Mouse (Mus musculus) liver, embryonic 15.5 days (tissue): ENCODE measurements at regions not wholly inside any gene's neighbourhood (a gene's known extent, or its start where the extent isn't known, plus 50 kb on each side); places are given as distances from the start of the nearest gene placed in this dataset.

Source experiments
- ATAC-seq: fragments of 200-750 bp; cut with Nextera tagmentation; 2 replicates; pipeline ENCODE4 v1.8.0; 2017; ENCODE audit warnings: moderate number of reproducible peaks, mild to moderate bottlenecking, moderate library complexity; ENCODE audit not compliant: insufficient read depth
- H3K27ac ChIP-seq: fragments of 300-500 bp; sonication (generic); replicated peaks from 2 replicates; pipeline ENCODE4 v1.5.1; 2015; ENCODE audit warnings: mild to moderate bottlenecking, inconsistent platforms
- H3K27me3 ChIP-seq: fragments of 300-500 bp; sonication (generic); 2 replicates; pipeline ENCODE4 v1.6.1; 2015; ENCODE audit warnings: mild to moderate bottlenecking, inconsistent platforms
- H3K36me3 ChIP-seq: fragments of 300-500 bp; sonication (generic); replicated peaks from 2 replicates; pipeline ENCODE4 v1.6.1; 2015; ENCODE audit warnings: moderate library complexity, mild to moderate bottlenecking, inconsistent platforms
- H3K4me1 ChIP-seq: fragments of 300-500 bp; sonication (generic); replicated peaks from 2 replicates; pipeline ENCODE4 v1.6.1; 2015; ENCODE audit warnings: inconsistent platforms
- H3K4me2 ChIP-seq: fragments of 300-500 bp; sonication (generic); 2 replicates; pipeline ENCODE4 v1.6.1; 2015; ENCODE audit warnings: moderate library complexity, mild to moderate bottlenecking, inconsistent platforms
- H3K4me3 ChIP-seq: fragments of 300-500 bp; sonication (generic); replicated peaks from 2 replicates; pipeline ENCODE4 v1.5.1; 2015; ENCODE audit warnings: mild to moderate bottlenecking, inconsistent platforms
- H3K9ac ChIP-seq: fragments of 300-500 bp; sonication (generic); 2 replicates; pipeline ENCODE4 v1.6.1; 2015; ENCODE audit warnings: moderate library complexity, mild to moderate bottlenecking, inconsistent platforms
- H3K9me3 ChIP-seq: fragments of 300-500 bp; sonication (generic); replicated peaks from 2 replicates; pipeline ENCODE4 v1.6.1; 2016; ENCODE audit warnings: inconsistent platforms
- WGBS: fragments of 180-500 bp; shearing (Covaris S2); methylation state at CpG from one replicate; pipeline ENCODE4 v1.1.7; 2015; ENCODE audit warnings: mixed read lengths; ENCODE audit not compliant: insufficient replicate concordance; 5-methylcytosine and 5-hydroxymethylcytosine counted together

DNA sequence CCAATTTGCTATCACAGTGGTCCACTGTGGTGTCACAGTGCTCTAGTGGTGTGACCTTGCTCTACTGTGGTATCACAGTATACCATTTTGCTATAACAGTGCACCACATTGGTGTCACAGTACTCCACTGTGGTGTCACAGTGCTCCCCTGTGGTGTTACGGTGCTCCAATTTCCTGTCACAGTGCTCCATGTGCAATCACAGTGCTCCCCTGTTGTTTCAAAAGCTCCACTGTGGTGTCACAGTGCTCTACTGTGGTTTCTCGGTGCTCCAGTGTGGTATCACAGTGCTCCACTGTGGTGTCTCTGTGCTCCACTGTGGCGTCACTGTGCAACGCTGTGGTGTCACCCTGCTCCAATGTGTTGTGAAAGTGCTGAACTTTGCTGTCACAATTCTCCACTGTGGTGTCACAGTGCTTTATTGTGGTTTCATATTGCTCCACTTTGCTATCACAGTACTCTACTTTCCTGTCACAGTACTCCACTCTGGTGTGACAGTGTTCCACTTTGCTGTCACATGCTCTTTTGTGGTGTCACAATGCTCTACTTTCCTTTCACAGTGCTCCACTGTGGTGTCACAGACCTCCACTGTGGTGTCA lies 76.8 kb upstream of the Trpm1 start:
- Histone ChIP-seq H3K36me3 (no peaks in the 10 kb centered on the region), H3K4me1 (no peaks in the 10 kb centered on the region), H3K4me3 (no peak overlapping the region), H3K9me3 (no peaks in the 10 kb centered on the region), H3K27me3 (no peaks in the 10 kb centered on the region; the same call in 1 of the 2 replicates), H3K27ac (no peak overlapping the region), H3K4me2 (no peak overlapping the region), H3K9ac (no peak overlapping the region)
- no peak for ATAC-seq
- 66% methylated on average over 4 of the region's 4 CpGs for WGBS

DNA sequence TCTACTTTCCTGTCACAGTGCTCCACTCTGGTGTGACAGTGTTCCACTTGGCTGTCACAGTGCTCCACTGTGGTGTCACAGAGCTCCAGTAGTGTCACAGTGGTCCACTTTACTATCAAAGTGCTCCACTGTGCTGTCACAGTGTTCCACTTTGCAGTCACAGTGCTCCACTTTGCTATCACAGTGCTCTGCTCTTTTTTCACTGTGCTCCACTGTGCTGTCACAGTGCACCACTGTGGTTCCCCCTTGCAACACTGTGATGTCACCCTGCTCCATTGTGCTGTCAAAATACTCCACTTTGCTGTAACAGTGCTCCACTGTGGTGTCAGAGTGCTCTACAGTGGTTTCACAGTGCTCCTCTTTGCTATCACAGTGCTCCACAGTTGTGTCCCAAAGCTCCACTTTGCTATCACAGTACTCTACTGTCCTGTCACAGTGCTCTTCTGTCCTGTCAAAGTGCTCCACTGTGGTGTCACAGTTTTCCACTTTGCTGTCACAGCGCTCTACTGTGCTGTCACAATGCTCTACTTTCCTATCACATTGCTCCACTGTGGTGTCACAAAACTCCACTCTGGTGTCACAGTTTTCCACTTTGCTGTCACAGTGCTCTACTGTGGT lies 77.8 kb upstream of the Trpm1 start:
- Histone ChIP-seq H3K4me2 (no peak overlapping the region), H3K4me1 (no peaks in the 10 kb centered on the region), H3K9ac (no peak overlapping the region), H3K27ac (no peak overlapping the region), H3K36me3 (no peaks in the 10 kb centered on the region), H3K4me3 (no peak overlapping the region), H3K9me3 (no peaks in the 10 kb centered on the region), H3K27me3 (no peaks in the 10 kb centered on the region; the same call in 1 of the 2 replicates)
- no peak for ATAC-seq
- WGBS: 64% methylated on average over 1 of the region's 1 CpGs

DNA sequence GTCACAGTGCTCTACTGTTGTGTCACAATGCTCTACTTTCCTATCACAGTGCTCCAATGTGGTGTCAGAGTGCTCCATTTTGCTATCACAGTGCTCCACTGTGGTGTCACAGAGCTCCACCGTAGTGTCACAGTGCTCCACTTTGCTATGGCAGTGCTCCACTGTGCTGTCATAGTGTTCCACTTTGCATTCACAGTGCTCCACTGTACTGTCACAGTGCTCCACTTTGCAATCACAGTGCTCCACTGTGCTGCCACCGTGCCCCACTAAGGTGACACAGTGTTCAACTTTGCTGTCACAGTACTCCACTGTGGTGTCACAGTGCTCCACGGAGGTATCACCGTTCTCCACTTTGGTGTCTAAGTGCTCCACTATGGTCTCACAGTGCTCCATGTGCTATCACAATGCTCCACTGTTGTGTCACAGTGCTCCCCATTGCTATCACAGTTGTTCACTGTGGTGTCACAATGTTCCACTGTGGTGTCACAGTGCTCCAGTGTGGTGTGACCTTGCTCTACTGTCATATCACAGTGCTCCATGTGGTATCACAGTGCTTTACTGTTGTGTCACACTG lies 78.9 kb upstream of the Trpm1 start:
- H3K36me3 ChIP-seq: no peaks in the 10 kb centered on the region
- H3K27me3 ChIP-seq: no peaks in the 10 kb centered on the region; the same call in 1 of the 2 replicates
- H3K4me1 ChIP-seq: no peaks in the 10 kb centered on the region
- no peak overlapping the region for H3K27ac ChIP-seq
- H3K4me2 ChIP-seq: no peak overlapping the region
- no peak overlapping the region for H3K9ac ChIP-seq
- H3K9me3 ChIP-seq: no peaks in the 10 kb centered on the region
- no peak overlapping the region for H3K4me3 ChIP-seq
- 81% methylated on average over 4 of the region's 4 CpGs for whole genome bisulfite sequencing
- ATAC-seq: no peak

DNA sequence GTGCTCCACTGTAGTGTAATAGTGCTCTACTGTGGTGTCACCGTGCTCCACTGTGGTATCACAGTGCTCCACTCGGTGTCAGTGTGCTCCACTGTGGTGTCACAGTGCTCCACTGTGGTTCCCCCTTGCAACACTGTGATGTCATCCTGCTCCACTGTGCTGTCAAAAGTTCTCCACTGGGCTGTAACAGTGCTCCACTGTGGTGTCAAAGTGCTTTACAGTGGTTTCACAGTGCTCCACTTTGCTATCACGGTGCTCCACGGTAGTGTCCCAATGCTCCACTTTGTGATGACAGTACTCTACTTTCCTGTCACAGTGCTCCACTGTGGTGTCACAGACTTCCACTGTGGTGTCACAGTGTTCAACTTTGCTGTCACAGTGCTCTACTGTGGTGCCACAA lies 79.4 kb upstream of the Trpm1 start:
- H3K4me3 ChIP-seq: no peak overlapping the region
- no peaks in the 10 kb centered on the region for H3K36me3 ChIP-seq
- H3K27me3 ChIP-seq: peaks cover 3% of the 10 kb centered on the region; the same call in 1 of the 2 replicates
- H3K4me2 ChIP-seq: no peak overlapping the region
- H3K9ac ChIP-seq: no peak overlapping the region
- no peaks in the 10 kb centered on the region for H3K4me1 ChIP-seq
- H3K27ac ChIP-seq: no peak overlapping the region
- no peaks in the 10 kb centered on the region for H3K9me3 ChIP-seq
- ATAC-seq: no peak
- WGBS: 79% methylated on average over 4 of the region's 4 CpGs

DNA sequence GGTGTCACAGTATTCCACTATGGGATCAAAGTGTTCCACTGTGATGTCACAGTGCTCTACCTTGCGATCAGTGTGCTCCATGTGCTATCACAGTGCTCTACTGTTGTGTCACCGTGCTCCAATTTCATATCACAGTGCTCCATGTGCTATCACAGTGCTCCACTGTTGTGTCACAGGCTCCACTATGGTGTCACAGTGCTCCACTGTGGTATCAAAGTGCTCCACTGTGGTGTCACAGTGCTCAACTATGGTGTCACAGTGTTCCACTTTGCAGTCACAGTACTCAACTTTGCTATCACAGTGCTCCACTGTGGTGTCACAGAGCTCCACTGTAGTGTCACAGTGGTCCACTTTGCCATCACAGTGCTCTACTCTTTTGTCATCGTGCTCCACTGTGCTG lies 79.9 kb upstream of the Trpm1 start:
- Histone ChIP-seq H3K4me1 (no peaks in the 10 kb centered on the region), H3K9me3 (no peaks in the 10 kb centered on the region), H3K27me3 (peaks cover 3% of the 10 kb centered on the region; the same call in 1 of the 2 replicates), H3K4me2 (no peak overlapping the region), H3K9ac (no peak overlapping the region), H3K36me3 (no peaks in the 10 kb centered on the region), H3K4me3 (no peak overlapping the region), H3K27ac (no peak overlapping the region)
- WGBS: 59% methylated on average over 3 of the region's 3 CpGs
- ATAC-seq: no peak

DNA sequence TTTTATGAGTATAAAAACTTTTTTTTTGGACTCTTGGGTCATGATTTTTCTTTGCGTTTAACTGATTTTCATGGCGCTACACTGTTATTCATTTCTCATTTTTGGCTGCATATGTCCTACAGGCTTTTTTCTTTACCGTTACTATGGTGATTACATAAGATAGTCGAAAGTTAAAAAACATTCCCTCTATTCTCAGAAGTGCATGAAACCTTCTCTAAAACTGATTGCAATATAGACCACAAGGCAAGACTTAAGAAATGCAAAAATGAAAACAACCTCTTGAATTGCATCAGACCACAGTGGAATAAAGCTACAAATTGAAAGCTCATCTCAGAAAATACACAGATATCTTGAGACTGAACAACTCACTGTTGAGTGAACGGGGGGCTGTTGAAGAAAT lies 82.7 kb upstream of the Trpm1 start:
- Histone ChIP-seq H3K36me3 (no peaks in the 10 kb centered on the region), H3K9ac (no peak overlapping the region), H3K27me3 (peaks cover 3% of the 10 kb centered on the region; the same call in 1 of the 2 replicates), H3K4me2 (no peak overlapping the region), H3K9me3 (no peaks in the 10 kb centered on the region), H3K4me3 (no peak overlapping the region), H3K4me1 (no peaks in the 10 kb centered on the region), H3K27ac (no peak overlapping the region)
- WGBS: 74% methylated on average over 5 of the region's 5 CpGs
- ATAC-seq: no peak

- no peak overlapping the region for H3K4me2 ChIP-seq
- no peak overlapping the region for H3K4me3 ChIP-seq
- 72% methylated on average over 23 of the region's 23 CpGs for WGBS
- ATAC-seq: no peak
- no peaks in the 10 kb centered on the region for H3K9me3 ChIP-seq
- peaks cover 3% of the 10 kb centered on the region; the same call in 1 of the 2 replicates for H3K27me3 ChIP-seq
- H3K27ac ChIP-seq: no peak overlapping the region
- H3K36me3 ChIP-seq: no peaks in the 10 kb centered on the region
- no peaks in the 10 kb centered on the region; the same call in 1 of the 2 replicates for H3K4me1 ChIP-seq
- H3K9ac ChIP-seq: no peak overlapping the region
Observed at GRCm38 (mm10) chr7:64065529-64066247, 87.9 kb upstream of the Trpm1 start.

DNA sequence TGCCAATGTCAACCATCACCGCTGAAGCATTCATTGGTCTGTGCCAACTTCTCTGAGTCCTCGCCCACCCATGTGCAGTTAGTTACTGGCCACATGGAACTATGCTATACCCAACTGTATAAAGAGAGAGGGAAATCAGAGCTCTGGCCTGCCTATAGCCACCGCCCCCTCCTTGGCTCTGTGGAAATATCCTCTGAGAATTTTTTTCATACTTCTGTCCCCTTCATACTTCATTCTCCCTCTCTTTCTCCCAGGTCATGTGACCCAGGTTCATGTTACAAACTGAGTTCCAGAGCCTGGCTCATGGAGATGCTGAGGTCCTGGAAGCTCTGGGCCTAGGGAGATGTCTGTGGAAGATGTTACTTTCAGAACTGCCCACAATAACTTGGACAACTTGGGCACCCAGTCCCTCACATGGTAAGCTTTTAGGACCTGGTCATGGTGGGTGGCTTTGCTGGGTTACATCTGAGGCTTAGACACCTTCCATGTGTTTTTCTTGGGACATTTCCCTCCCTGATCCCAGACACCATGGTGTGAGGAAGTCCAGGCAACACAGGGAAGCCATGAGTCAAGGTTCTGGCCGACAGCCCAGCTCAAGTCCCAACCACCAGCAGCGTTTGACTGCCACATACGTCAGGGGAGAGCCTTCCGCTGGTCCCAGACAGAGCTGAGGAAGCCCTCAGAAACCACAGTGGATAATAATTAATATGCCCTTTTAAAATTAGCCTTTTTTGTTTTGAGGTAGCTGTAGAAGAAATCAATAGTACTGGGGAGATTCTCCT lies 89.0 kb upstream of the Trpm1 start:
- peaks cover 5% of the 10 kb centered on the region for H3K4me1 ChIP-seq
- H3K36me3 ChIP-seq: no peaks in the 10 kb centered on the region
- H3K9me3 ChIP-seq: no peaks in the 10 kb centered on the region
- ATAC-seq: no peak
- no peak overlapping the region for H3K4me3 ChIP-seq
- 48% methylated on average over 7 of the region's 7 CpGs for WGBS
- H3K9ac ChIP-seq: no peak overlapping the region
- 0 out of 2 replicates have a peak, but pooled peaks cover 3% of the 10 kb centered on the region for H3K27me3 ChIP-seq
- H3K4me2 ChIP-seq: no peak overlapping the region
- H3K27ac ChIP-seq: no peak overlapping the region

GRCm38 (mm10) chr7:64061170-64061569 lies 92.5 kb upstream of the Trpm1 start:
- no peak for ATAC-seq
- H3K36me3 ChIP-seq: no peaks in the 10 kb centered on the region
- H3K4me3 ChIP-seq: no peak overlapping the region
- no peaks in the 10 kb centered on the region for H3K9me3 ChIP-seq
- no peak overlapping the region for H3K4me2 ChIP-seq
- H3K9ac ChIP-seq: no peak overlapping the region
- no peaks in the 10 kb centered on the region for H3K27me3 ChIP-seq
- H3K27ac ChIP-seq: no peak overlapping the region
- WGBS: 36% methylated on average over 4 of the region's 4 CpGs
- peaks cover 39% of the 10 kb centered on the region for H3K4me1 ChIP-seq

- peaks cover 44% of the 10 kb centered on the region for H3K4me1 ChIP-seq
- WGBS: 87% methylated on average over 1 of the region's 1 CpGs
Observed at GRCm38 (mm10) chr7:64060582-64060981, 93.1 kb upstream of the Trpm1 start.

GRCm38 (mm10) chr7:64060051-64060450 lies 93.6 kb upstream of the Trpm1 start:
- H3K27ac ChIP-seq: no peak overlapping the region
- 10% methylated on average over 1 of the region's 1 CpGs for WGBS
- ATAC-seq: no peak
- no peaks in the 10 kb centered on the region for H3K9me3 ChIP-seq
- H3K9ac ChIP-seq: no peak overlapping the region
- H3K4me2 ChIP-seq: no peak overlapping the region
- no peak overlapping the region for H3K4me3 ChIP-seq
- no peaks in the 10 kb centered on the region for H3K27me3 ChIP-seq
- peaks cover 50% of the 10 kb centered on the region for H3K4me1 ChIP-seq
- no peaks in the 10 kb centered on the region for H3K36me3 ChIP-seq

More at GRCm38 (mm10) chr7:64060582-64060981, 93.1 kb upstream of the Trpm1 start:
- Histone ChIP-seq H3K9ac (no peak overlapping the region), H3K27ac (no peak overlapping the region), H3K9me3 (no peaks in the 10 kb centered on the region), H3K36me3 (no peaks in the 10 kb centered on the region), H3K4me3 (no peak overlapping the region), H3K27me3 (no peaks in the 10 kb centered on the region), H3K4me2 (no peak overlapping the region)
- ATAC-seq: no peak
